Mouse (Mus musculus) splenic B cell, adult 2 months (primary cell): ENCODE data around the gene Olfr270.

ENCODE experiments used
- DNase-seq: peaks from one replicate; pipeline ENCODE4 v3.0.0-alpha.2; 2011; ENCODE audit warnings: low read depth, low spot score
- H3K27me3 ChIP-seq: 2 replicates; pipeline ENCODE4 v1.6.1; 2012; ENCODE audit warnings: mild to moderate bottlenecking, low read length, moderate library complexity, mixed read lengths; ENCODE audit not compliant: control insufficient read depth, poor library complexity, insufficient read depth, severe bottlenecking
- H3K36me3 ChIP-seq: 2 replicates; pipeline ENCODE4 v1.6.1; 2012; ENCODE audit warnings: mild to moderate bottlenecking, low read length, moderate library complexity, mixed read lengths; ENCODE audit not compliant: control insufficient read depth, poor library complexity, insufficient read depth, severe bottlenecking

Gene Olfr270

DNA sequence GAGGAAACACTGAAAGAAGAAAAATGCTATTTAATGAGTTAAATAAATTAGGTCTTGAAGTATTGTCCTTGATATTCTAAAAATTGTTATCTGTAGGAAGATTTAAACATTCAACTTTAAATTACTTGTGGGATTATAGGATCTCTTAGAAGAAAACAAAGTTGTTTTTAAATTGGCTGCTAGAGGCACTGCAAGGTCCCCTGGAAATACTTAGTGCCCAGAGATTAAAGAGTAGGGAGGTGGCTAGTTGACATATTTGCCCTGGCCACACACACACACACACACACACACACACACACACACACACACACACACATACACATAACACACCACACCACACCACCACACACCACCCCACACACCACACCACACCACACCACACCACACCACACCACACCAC is at the start of gene Olfr270:
Gene Olfr270, plus strand, starts transcription at position 301 of the 400 bp plus-strand sequence.
- Histone ChIP-seq H3K27me3 (no peaks in the 10 kb centered on the region), H3K36me3 (no peaks in the 10 kb centered on the region)
- no peak for DNase-seq

DNA sequence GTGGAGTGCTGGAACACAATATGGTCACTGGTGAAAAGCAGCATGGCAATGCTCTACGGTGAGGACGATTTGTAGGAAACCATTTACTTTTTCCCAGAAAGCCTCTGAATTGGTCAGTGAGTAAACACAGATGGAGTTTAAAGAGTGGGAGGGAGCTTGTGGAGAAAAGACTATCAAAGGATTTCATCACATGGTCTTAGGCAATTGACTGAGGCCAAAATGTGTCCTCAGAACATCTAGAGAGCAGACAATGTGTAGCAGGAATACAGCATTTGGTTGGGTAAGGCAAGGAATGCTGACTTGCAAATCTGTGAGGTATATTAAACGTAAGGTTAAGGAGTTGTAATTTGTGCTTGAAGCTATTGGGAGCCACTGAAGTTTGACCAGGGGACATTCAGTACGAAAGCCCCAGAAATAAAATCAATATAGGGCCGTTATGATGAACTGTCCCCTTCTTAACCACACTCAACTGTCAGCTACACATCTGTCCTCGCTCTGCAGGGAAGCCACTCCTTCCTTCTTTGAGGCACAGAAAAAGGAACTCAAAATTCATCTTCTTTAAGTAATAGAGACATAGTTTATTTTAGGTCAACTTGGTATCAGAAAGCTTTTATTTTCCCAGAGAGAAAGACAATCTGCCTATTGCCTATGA is 47.6 kb upstream of the Olfr270 start:
- Histone ChIP-seq H3K36me3 (no peaks in the 10 kb centered on the region), H3K27me3 (no peaks in the 10 kb centered on the region)
- peak; percentile 4 for DNase-seq

DNA sequence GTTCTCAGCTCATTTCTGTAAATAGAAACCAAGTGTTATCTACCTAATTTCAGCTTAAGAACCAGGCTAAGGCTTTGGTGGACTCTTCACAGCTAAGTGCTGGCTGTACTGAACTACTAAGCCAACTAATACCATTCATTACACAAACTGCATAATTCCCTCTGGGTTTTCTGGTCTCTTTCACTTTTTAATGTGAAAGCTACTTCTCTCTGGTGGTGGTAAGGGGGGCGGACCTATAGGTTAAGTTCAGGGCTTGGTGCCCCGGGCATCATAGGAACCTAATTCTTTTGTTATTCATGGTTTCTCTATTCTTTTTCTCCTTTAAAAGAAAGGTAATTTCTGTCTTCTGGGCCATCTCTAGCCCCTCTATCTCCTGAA is 47.0 kb upstream of the Olfr270 start:
- peak; percentile 3 for DNase-seq
- no peaks in the 10 kb centered on the region for H3K36me3 ChIP-seq
- H3K27me3 ChIP-seq: no peaks in the 10 kb centered on the region

DNA sequence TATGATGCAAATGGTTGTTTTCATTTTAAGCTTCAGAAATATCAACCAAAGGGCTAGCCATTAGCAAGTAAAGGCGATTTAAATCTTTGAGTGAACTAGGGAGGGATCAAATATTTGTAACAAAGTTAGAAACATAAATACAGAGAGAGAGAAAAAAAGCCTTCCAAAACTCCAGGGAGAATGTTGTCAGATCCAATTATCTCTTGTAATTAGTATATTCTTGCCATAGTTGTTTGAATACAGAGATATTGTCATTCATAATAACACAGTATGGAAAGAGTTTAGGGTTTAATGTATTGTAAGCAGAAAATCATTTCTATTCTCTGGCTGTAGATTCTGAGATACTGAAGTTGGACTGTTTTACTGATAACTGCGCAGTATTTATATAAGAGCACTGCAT is 45.3 kb upstream of the Olfr270 start, which contains the start of gene Olfr272:
Gene Olfr272, minus strand, starts transcription at position 101 of the 400 bp plus-strand sequence.
- Histone ChIP-seq H3K36me3 (no peaks in the 10 kb centered on the region), H3K27me3 (no peaks in the 10 kb centered on the region)
- DNase-seq: no peak

DNA sequence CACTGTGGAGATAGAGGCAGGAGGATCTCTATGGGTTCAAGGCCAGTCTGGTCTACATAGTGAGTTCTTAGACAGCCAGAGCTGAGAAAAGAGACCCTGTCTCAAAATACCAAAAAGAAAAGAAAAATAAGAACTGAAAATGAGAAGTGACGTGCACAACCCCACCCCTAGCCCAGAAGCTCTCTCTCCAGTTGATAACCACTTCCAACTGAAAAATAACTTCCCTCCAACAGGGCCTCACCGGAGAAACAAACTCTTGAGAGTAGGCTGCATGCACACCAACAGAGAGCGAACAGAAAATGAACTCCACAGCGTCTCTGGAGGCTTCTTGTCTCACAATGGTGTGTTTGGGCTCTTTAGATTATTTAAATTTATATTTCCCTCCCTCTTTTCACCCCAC is 33.9 kb upstream of the Olfr270 start:
- no peak for DNase-seq
- Histone ChIP-seq H3K27me3 (no peaks in the 10 kb centered on the region), H3K36me3 (no peaks in the 10 kb centered on the region)

DNA sequence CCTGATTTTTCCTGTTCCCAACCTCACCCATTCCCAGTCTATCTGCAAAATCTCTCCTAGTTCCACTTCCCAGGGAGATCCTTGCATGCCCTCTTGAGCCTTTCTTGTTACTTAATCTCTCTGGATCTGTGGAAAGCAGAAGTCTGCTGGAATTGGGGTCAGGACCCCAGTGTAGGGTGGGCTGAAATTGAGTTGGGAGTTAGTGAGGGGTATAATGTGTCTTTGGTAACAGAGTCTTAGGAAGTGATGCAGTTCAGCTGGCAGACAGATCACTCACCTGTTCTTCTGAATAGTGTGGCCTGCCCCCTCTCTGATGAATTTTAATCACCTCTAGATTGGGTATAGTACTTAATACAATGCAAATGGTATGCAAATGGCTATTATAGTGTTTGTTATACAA is 17.7 kb upstream of the Olfr270 start:
- H3K27me3 ChIP-seq: no peaks in the 10 kb centered on the region
- DNase-seq: no peak
- H3K36me3 ChIP-seq: no peaks in the 10 kb centered on the region

DNA sequence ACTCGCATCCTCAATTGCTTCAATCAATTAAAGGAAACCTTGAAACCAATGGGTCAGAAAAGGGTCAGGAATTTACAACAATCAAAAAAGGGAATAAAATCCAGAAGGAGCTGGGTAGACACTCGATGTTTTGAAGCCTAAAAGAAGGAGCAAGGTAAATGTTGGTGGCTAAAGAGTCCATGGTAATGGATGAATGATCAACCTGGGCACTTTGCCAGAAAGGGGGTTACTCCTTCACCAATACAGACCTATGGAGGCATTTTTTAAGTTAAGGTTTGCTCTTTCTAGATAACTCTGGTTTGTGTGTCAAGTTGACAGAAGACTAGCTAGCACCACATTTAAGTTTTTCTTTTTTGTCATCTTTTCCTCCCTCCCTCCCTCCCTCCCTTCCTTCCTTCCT is 15.3 kb upstream of the Olfr270 start:
- no peak for DNase-seq
- no peaks in the 10 kb centered on the region for H3K36me3 ChIP-seq
- H3K27me3 ChIP-seq: no peaks in the 10 kb centered on the region

DNA sequence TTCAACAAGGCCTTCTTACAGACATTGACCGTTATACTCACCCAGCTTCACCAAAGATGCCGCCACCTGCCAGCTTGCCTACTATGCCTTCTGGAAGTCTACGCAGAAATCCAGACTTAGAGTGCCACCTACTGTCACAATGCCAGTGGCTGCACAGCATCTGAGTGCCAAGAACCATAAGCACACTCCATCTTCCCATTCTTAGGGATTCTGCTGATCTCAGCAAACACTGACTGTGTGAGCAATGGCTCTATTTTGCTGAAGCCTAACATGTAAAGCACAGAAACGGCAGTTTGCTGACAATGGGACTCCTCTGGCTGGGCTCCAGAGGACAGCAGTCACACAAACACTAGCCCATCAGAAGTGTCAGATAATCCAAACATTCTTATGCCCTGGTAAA is 5.7 kb upstream of the Olfr270 start:
- H3K36me3 ChIP-seq: no peaks in the 10 kb centered on the region
- H3K27me3 ChIP-seq: no peaks in the 10 kb centered on the region
- peak; percentile 40 for DNase-seq

DNA sequence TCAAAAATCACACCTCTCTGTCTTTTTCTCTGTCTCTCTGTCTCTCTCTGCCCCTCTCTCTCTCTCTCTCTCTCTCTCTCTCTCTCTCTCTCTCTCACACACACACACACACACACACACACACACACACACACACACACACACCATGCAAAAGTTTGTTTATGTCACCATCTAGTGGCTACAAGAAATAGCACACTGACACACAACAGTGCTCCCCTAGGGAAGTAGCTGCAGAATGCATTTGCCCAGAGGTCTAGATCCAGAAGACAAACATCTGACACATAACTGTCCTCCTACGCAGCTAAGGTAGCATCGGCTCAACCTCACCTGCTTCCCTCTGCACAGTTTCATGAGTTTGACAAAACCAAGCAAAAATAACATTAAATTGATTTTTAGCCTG is 20.9 kb downstream of the Olfr270 start:
- peak; percentile 45 for DNase-seq
- no peaks in the 10 kb centered on the region for H3K27me3 ChIP-seq
- H3K36me3 ChIP-seq: no peaks in the 10 kb centered on the region

DNA sequence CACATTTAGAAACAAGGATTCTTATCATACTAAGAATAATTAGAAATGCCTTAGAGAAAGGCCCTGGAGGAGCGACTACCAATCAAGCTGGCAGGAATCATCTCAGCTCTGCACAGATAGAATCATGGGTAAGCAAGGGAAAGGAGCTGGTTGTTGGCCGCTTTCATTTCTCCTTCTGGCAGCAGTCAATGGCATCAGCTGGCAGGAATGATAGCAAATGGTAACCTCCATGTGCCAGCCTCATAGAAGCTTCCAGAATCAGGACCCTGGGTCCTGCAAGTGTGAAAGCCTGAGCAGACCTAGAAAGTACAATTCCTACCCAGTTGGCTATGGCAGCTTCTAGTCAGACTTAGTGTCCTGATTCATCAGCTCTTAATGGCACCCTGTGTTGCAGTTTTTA is 21.9 kb downstream of the Olfr270 start:
- Histone ChIP-seq H3K27me3 (no peaks in the 10 kb centered on the region), H3K36me3 (no peaks in the 10 kb centered on the region)
- DNase-seq: no peak

DNA sequence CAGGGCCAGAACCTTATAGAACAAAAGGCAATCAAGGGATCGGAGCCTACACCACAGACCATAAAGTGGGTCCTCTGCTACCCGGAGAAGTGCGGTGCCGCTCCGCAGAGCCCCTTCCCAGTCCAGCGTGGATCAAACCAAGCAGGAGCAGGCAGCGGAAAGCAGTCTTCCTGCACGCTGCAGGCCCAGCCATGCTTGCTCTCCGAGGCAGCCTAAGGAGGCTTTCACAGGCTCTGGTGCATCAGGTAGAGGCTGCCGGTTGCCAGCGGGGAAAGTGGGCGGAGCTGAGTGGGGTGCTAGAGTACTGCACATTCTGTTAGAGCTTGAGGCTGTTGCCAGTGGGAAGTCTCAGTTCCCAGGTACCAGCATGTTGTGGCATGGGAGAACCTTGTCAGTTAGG is 24.9 kb downstream of the Olfr270 start, which contains the start of gene Nipsnap3a:
Gene Nipsnap3a, plus strand, starts transcription at position 25 of the 400 bp plus-strand sequence.
- DNase-seq: no peak
- H3K27me3 ChIP-seq: no peaks in the 10 kb centered on the region
- no peaks in the 10 kb centered on the region for H3K36me3 ChIP-seq

DNA sequence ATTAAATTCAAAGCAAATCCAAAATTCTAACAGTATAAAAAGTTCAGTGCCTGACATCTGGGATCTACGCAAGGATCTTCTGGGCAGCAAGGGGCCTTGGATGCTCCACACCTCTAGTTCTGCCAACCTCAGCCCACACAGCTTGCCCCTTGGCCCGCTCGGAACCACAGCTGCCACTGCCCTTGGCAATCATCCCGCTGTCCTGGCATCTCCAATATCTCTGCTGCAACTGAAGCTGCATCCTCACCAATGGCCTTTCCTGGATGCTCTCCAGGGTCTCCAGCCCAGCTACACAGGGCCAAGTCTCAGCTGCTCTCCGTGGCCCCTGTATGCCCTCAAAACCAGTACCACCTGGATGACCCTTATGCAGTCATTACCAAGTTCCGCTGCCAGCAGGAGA is 35.1 kb downstream of the Olfr270 start:
- Histone ChIP-seq H3K36me3 (no peaks in the 10 kb centered on the region), H3K27me3 (no peaks in the 10 kb centered on the region)
- DNase-seq: no peak

DNA sequence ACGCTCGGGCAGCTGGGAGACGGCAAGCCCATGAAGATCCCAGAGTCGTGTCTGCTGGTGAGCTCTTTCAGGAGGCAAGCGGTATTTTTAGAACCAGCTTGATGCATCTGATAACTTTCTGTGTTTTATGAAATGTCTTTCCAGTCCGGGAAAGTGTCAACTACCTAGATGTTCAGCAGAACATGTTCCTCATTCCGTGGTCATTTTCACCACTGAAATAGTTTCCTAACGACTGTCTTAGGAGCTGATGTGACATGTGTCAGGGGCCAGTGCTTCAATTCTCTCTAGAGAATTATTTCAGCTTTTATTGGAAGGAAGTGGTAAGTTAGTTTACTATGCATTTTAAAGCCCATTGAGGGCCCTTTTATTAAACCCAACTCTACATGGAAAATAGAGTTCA is 35.8 kb downstream of the Olfr270 start:
- DNase-seq: no peak
- Histone ChIP-seq H3K36me3 (no peaks in the 10 kb centered on the region), H3K27me3 (no peaks in the 10 kb centered on the region)

DNA sequence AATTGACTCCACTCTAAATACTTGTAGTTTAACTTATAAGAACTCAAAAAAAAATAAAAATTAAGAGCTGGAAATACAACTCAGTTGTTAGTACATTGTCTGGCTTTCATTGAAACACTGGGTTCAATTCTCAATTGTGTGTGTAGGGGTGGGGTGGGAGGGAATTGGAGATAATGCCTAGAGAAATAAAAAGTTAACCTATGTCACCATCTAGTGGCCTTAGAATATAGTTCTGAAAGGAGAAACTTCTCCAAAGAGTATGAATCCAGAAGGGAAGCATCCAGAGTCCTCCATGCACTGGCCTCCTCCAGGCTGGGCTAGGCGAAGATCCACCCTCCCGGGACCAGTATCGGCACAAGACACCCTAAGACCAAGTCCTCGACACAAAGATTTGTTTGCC is 44.8 kb downstream of the Olfr270 start:
- Histone ChIP-seq H3K36me3 (no peaks in the 10 kb centered on the region), H3K27me3 (no peaks in the 10 kb centered on the region)
- peak; percentile 7 for DNase-seq

DNA sequence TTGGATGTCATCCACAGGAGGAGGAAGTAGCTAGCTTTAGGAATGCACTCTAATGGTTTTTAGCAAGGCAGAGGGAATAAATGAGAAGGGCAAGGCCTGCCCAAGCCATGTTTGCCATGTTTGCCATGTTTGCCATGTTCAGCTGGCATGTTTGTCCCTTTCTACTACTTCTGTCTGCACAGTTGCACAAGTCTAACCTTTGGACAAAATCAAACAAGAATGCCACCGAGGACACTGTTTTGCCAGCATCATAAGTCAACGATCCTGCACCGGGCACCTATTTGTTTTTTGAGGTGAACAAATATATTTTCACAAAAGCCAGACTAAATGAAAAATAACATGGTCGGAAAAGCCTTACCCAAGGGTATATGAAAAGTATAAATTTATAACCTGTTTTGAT is 45.5 kb downstream of the Olfr270 start:
- H3K36me3 ChIP-seq: no peaks in the 10 kb centered on the region
- no peak for DNase-seq
- H3K27me3 ChIP-seq: no peaks in the 10 kb centered on the region

DNA sequence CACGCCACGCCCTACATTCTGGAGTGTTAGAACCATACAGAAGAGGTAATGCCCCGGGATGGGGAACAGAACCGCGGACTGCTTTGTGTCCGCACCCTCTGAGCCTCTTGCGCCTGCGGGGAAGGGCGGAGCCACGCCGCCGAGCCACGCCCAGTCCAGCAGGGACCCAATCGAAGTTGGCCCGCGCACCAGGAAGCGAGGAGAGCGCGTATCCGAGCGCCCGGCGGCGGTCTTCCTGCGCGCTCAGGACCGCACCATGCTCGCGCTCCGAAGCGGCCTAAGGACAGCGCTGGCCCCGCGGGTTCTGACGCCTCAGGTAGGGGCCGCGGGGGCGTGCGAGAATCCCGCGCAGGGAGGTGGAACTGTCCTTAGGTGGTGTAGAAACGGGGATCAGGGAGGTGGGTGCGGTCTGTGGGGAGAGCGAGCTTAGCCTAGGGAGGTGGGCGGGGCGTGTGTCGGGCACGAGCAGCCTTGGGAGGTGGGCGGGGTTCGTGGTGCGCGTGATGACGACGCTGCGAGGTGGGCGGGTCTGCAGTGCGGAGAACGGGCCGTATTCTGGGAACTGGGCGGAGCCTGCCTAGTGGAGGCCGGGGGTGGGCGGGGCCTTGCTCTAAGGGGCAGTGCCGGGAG is 47.5 kb downstream of the Olfr270 start, which contains the start of gene Nipsnap3b:
Gene Nipsnap3b, plus strand, starts transcription at position 149 of the 630 bp plus-strand sequence.
- DNase-seq: peak; percentile 98
- H3K27me3 ChIP-seq: no peaks in the 10 kb centered on the region
- H3K36me3 ChIP-seq: 0 out of 2 replicates have a peak, but pooled peaks cover 2% of the 10 kb centered on the region
